Mouse (Mus musculus): Measurements from ENCODE around the gene Tmem138. TPM values are rescaled to one million over a fixed set of nuclear protein-coding genes. Genes with fewer than 3 reads are reported as not detected.
"Not testable (repeated sequence)": the region's sequence is repeated elsewhere in the genome, so short reads cannot be mapped to it uniquely, and the experiment has no call there.

Tmem138 gene
- polyA plus RNA-seq, 1 experiment, result 8.4 TPM

DNA sequence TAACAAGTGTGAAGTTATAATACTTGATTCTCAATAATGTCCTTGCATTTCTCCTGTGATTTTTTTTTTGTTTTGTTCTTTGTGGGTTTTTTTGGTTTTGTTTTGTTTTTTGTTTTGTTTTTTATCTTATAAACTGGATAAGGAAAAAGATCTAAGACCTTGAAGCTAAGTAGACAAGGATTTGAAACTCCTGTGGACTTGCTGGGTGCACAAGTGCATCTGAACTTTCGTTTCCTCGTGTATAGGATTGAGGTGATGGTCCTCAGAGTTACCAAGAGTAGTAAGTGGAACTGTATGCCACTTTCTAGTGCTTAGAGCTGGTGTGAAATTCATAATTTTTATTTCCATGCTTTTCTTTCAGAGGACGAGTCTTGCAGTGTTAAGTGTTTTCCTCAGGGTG, 2.9 kb upstream of the Tmem138 start:
- Histone ChIP-seq H3K4me3 (ENCODE audit: insufficient read depth, low read length) (no peak overlapping the region), H3K4me1 (ENCODE audit: control insufficient read depth, insufficient read depth, low read length) (peaks cover 23% of the 10 kb centered on the region), H3K27ac (ENCODE audit: insufficient read depth, low read depth, low read length) (no peak overlapping the region)
- no peak for TF ChIP-seq POLR2A (IDR thresholded peaks at IDR 0.05; ENCODE audit: borderline replicate concordance, low read depth, low read length)
- TF ChIP-seq CTCF (IDR thresholded peaks at IDR 0.05; ENCODE audit: low read depth, low read length), result no peak

DNA sequence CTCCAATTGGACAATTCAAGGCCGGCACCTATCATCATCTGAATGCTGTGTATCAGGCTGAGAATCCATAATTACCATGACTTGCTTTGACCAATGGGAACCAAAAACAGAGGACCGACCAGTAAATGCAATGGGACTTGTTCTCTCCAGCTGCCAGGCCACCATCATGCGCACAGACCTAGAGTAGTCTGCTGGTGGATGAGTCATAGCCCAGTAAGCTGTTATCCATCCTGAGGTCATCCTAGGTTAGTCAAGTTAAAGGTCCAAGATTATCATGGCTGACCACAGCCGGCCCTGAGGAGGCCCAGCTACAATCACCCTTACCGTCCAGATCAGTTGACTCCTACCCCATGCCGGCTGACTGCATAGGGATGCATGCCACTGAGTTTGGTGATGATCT, 7.5 kb downstream of the Tmem138 start:
- no peak overlapping the region for H3K27ac ChIP-seq (ENCODE audit: insufficient read depth, low read depth, low read length)
- H3K4me3 ChIP-seq (ENCODE audit: insufficient read depth, low read length), result no peak overlapping the region
- peaks cover 4% of the 10 kb centered on the region; the same call in 1 of the 2 replicates for H3K4me1 ChIP-seq (ENCODE audit: control insufficient read depth, insufficient read depth, low read length)
- TF ChIP-seq CTCF (IDR thresholded peaks at IDR 0.05; ENCODE audit: low read depth, low read length), result no peak
- no peak for TF ChIP-seq POLR2A (IDR thresholded peaks at IDR 0.05; ENCODE audit: borderline replicate concordance, low read depth, low read length)

GRCm38 (mm10) chr19:10565217-10565616, 11.9 kb downstream of the Tmem138 start:
- no peak overlapping the region for H3K4me3 ChIP-seq (ENCODE audit: insufficient read depth, low read length)
- peaks cover 12% of the 10 kb centered on the region for H3K4me1 ChIP-seq (ENCODE audit: control insufficient read depth, insufficient read depth, low read length)
- no peak for TF ChIP-seq POLR2A (IDR thresholded peaks at IDR 0.05; ENCODE audit: borderline replicate concordance, low read depth, low read length)
- no peak for TF ChIP-seq CTCF (IDR thresholded peaks at IDR 0.05; ENCODE audit: low read depth, low read length)
- H3K27ac ChIP-seq (ENCODE audit: insufficient read depth, low read depth, low read length), result no peak overlapping the region

- no peak overlapping the region for H3K4me3 ChIP-seq (ENCODE audit: insufficient read depth, low read length)
- no peak overlapping the region for H3K27ac ChIP-seq (ENCODE audit: insufficient read depth, low read depth, low read length)
- TF ChIP-seq CTCF (IDR thresholded peaks at IDR 0.05; ENCODE audit: low read depth, low read length), result no peak
- TF ChIP-seq POLR2A (IDR thresholded peaks at IDR 0.05; ENCODE audit: borderline replicate concordance, low read depth, low read length), result no peak
- peaks cover 8% of the 10 kb centered on the region for H3K4me1 ChIP-seq (ENCODE audit: control insufficient read depth, insufficient read depth, low read length)
Measured at GRCm38 (mm10) chr19:10564278-10564677, 12.9 kb downstream of the Tmem138 start.

GRCm38 (mm10) chr19:10562351-10562750, 14.8 kb downstream of the Tmem138 start:
- peaks cover 8% of the 10 kb centered on the region for H3K4me1 ChIP-seq (ENCODE audit: control insufficient read depth, insufficient read depth, low read length)
- H3K27ac ChIP-seq (ENCODE audit: insufficient read depth, low read depth, low read length), result no peak overlapping the region
- no peak overlapping the region for H3K4me3 ChIP-seq (ENCODE audit: insufficient read depth, low read length)
- TF ChIP-seq CTCF (IDR thresholded peaks at IDR 0.05; ENCODE audit: low read depth, low read length) (no peak), POLR2A (IDR thresholded peaks at IDR 0.05; ENCODE audit: borderline replicate concordance, low read depth, low read length) (no peak)

DNA sequence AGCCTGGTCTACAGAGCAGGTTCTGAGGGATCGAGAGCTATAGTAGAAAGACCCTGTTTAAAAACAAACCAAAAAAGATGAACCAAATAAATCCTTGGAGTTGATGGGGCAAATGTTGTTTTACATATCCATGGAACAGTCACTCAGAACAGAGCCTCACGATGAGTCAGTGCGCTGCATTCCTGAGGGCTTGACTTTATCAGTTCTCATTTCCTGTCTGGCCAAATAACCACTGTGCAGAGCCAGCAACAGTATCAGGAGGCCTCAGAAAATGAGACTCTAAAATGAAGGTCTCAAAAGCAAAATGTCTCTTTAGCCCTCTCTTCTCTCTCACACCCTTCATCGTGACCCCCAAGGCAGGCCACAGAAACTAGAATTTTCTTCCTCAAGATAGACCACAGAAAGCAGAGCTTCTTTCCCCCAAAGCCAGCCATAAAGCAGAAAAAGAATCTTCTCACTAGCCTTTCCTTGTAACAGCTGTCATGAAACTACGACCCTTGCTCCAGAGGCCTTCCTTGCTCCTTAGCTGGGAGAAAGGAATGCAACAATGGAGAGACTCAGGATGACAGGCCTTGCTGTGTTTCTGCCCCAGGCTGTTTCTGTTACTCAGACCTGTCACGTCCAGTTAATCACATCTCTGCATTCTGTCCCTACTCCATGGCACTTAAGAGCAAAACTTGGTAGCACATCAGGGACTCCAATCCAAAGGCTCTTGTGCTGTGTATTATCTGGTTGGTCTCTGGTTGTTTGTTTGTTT, 15.4 kb downstream of the Tmem138 start:
- peaks cover 8% of the 10 kb centered on the region for H3K4me1 ChIP-seq (ENCODE audit: control insufficient read depth, insufficient read depth, low read length)
- TF ChIP-seq POLR2A (IDR thresholded peaks at IDR 0.05; ENCODE audit: borderline replicate concordance, low read depth, low read length), result no peak
- TF ChIP-seq CTCF (IDR thresholded peaks at IDR 0.05; ENCODE audit: low read depth, low read length), result no peak
- H3K27ac ChIP-seq (ENCODE audit: insufficient read depth, low read depth, low read length), result no peak overlapping the region
- H3K4me3 ChIP-seq (ENCODE audit: insufficient read depth, low read length), result no peak overlapping the region

GRCm38 (mm10) chr19:10560108-10560507, 17.1 kb downstream of the Tmem138 start:
- Histone ChIP-seq H3K4me3 (ENCODE audit: insufficient read depth, low read length) (no peak overlapping the region), H3K27ac (ENCODE audit: insufficient read depth, low read depth, low read length) (no peak overlapping the region), H3K4me1 (ENCODE audit: control insufficient read depth, insufficient read depth, low read length) (peaks cover 10% of the 10 kb centered on the region)
- TF ChIP-seq POLR2A (IDR thresholded peaks at IDR 0.05; ENCODE audit: borderline replicate concordance, low read depth, low read length) (no peak), CTCF (IDR thresholded peaks at IDR 0.05; ENCODE audit: low read depth, low read length) (no peak)

- H3K4me1 ChIP-seq (ENCODE audit: control insufficient read depth, insufficient read depth, low read length), result peaks cover 15% of the 10 kb centered on the region
- H3K27ac ChIP-seq (ENCODE audit: insufficient read depth, low read depth, low read length); H3K4me3 ChIP-seq (ENCODE audit: insufficient read depth, low read length): not testable (repeated sequence)
Measured at GRCm38 (mm10) chr19:10557837-10558375, 19.3 kb downstream of the Tmem138 start.

DNA sequence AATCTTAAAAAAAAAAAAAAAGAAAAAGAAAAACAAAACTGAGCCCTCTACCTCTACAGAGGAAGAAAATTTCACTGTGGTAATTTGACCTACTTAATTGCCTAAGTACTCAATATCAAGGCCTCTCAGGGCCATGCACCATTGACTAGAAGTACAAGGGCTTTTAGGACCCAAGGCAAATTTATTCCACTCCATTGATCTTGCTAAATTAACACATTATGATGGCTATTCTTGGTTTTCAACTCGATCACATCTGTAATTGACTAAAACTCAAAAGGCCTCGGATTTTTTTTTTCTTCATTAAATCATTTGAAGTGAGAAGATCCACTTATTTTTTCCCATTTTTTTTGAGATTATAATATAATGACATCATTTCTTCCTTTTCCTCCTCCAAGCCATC, 19.7 kb downstream of the Tmem138 start:
- Histone ChIP-seq H3K27ac (ENCODE audit: insufficient read depth, low read depth, low read length) (no peak overlapping the region), H3K4me3 (ENCODE audit: insufficient read depth, low read length) (no peak overlapping the region), H3K4me1 (ENCODE audit: control insufficient read depth, insufficient read depth, low read length) (peaks cover 15% of the 10 kb centered on the region)
- TF ChIP-seq CTCF (IDR thresholded peaks at IDR 0.05; ENCODE audit: low read depth, low read length) (no peak), POLR2A (IDR thresholded peaks at IDR 0.05; ENCODE audit: borderline replicate concordance, low read depth, low read length) (no peak)

GRCm38 (mm10) chr19:10557001-10557400, 20.2 kb downstream of the Tmem138 start:
- Histone ChIP-seq H3K4me1 (ENCODE audit: control insufficient read depth, insufficient read depth, low read length) (peaks cover 15% of the 10 kb centered on the region), H3K4me3 (ENCODE audit: insufficient read depth, low read length) (no peak overlapping the region), H3K27ac (ENCODE audit: insufficient read depth, low read depth, low read length) (no peak overlapping the region)
- no peak for TF ChIP-seq POLR2A (IDR thresholded peaks at IDR 0.05; ENCODE audit: borderline replicate concordance, low read depth, low read length)

Data from bone marrow macrophage, adult 2 months (primary cell).